Mouse (Mus musculus) lung, embryonic 16.5 days (tissue): ENCODE measurements around the gene Ulk4. TPM values are rescaled to one million over a fixed set of nuclear protein-coding genes. Genes with fewer than 3 reads are reported as not detected.
"Not testable (repeated sequence)": the region's sequence is repeated elsewhere in the genome, so short reads cannot be mapped to it uniquely, and the experiment has no call there.

Experiments used
- ATAC-seq: fragments of 200-750 bp; cut with Nextera tagmentation; 2 replicates; pipeline ENCODE4 v1.8.0; 2017; ENCODE audit warnings: low read depth, mild to moderate bottlenecking, moderate library complexity
- H3K27ac ChIP-seq: fragments of 300-500 bp; sonication (generic); 2 replicates; pipeline ENCODE4 v1.5.1; 2014; ENCODE audit warnings: mild to moderate bottlenecking, control low read depth, low read length
- H3K27me3 ChIP-seq: fragments of 300-500 bp; sonication (generic); 2 replicates; pipeline ENCODE4 v1.6.1; 2014; ENCODE audit warnings: low read depth, low read length, mixed read lengths; ENCODE audit not compliant: control insufficient read depth, insufficient read depth
- H3K36me3 ChIP-seq: fragments of 300-500 bp; sonication (generic); 2 replicates; pipeline ENCODE4 v1.6.1; 2014; ENCODE audit warnings: low read length; ENCODE audit not compliant: control insufficient read depth, insufficient read depth
- H3K4me1 ChIP-seq: fragments of 300-500 bp; sonication (generic); replicated peaks from 2 replicates; pipeline ENCODE4 v1.6.1; 2014; ENCODE audit warnings: low read length, mixed read lengths; ENCODE audit not compliant: control insufficient read depth, insufficient read depth
- H3K4me2 ChIP-seq: fragments of 300-500 bp; sonication (generic); 2 replicates; pipeline ENCODE4 v1.6.1; 2014; ENCODE audit warnings: low read depth, low read length, control low read depth
- H3K4me3 ChIP-seq: fragments of 300-500 bp; sonication (generic); 2 replicates; pipeline ENCODE4 v1.5.1; 2014; ENCODE audit warnings: mild to moderate bottlenecking, low read length, control low read depth
- H3K9ac ChIP-seq: fragments of 300-500 bp; sonication (generic); 2 replicates; pipeline ENCODE4 v1.6.1; 2014; ENCODE audit warnings: low read length, control low read depth
- H3K9me3 ChIP-seq: fragments of 300-500 bp; sonication (generic); 2 replicates; pipeline ENCODE4 v1.6.1; 2016; ENCODE audit warnings: low read length; ENCODE audit not compliant: control insufficient read depth
- WGBS: fragments of 180-500 bp; shearing (Covaris S2); extraction: QIAGEN DNeasy Blood & Tissue Kit; methylation state at CpG from one replicate; pipeline ENCODE4 v1.1.7; 2014; 5-methylcytosine and 5-hydroxymethylcytosine counted together
- polyA plus RNA-seq: library from polyadenylated mRNA; unstranded; fragments of >200 nt; fragmentation: Nextera tagmentation; extraction: Ambion mirVana; gene quantifications from 2 replicates; pipeline ENCODE4 v1.2.1, GENCODE M21; 2015

Ulk4 gene
- polyA plus RNA-seq, 1 experiment from 2014 or later: 155 TPM

- Histone ChIP-seq H3K4me2 (no peak overlapping the region), H3K4me1 (no peaks in the 10 kb centered on the region), H3K9ac (no peak overlapping the region), H3K9me3 (no peaks in the 10 kb centered on the region), H3K4me3 (no peak overlapping the region), H3K27me3 (no peaks in the 10 kb centered on the region), H3K36me3 (no peaks in the 10 kb centered on the region), H3K27ac (no peak overlapping the region)
- WGBS: 57% methylated on average over 12 of the region's 12 CpGs
- ATAC-seq: peak; percentile 54; the same call in 1 of the 2 replicates
Observed at GRCm38 (mm10) chr9:121247956-121248775, 28.8 kb downstream of the Ulk4 start.

DNA sequence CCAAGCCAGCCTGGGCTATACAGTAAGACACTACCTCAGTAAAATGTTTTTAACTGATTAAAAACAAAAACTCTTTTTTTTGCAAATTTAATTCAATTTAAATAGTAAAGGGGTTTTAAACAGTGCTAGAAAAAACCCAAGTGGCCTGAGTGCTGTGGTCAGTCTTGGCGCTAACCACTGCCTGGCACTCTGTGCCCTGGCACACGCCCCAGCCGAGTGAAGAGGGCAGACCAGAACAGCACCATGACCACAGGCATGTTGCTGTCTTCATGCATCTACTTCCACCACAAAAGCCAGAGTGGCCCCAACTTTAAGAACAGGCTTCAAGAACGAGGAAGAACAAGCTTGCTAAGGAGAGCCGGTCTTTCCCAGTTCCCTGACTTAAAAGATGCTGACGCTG is 29.9 kb downstream of the Ulk4 start:
- Histone ChIP-seq H3K27me3 (no peaks in the 10 kb centered on the region), H3K27ac (no peak overlapping the region), H3K36me3 (no peaks in the 10 kb centered on the region), H3K4me2 (no peak overlapping the region), H3K9ac (no peak overlapping the region), H3K4me1 (no peaks in the 10 kb centered on the region), H3K4me3 (no peak overlapping the region), H3K9me3 (no peaks in the 10 kb centered on the region)
- ATAC-seq: no peak
- 78% methylated on average over 6 of the region's 6 CpGs for WGBS

DNA sequence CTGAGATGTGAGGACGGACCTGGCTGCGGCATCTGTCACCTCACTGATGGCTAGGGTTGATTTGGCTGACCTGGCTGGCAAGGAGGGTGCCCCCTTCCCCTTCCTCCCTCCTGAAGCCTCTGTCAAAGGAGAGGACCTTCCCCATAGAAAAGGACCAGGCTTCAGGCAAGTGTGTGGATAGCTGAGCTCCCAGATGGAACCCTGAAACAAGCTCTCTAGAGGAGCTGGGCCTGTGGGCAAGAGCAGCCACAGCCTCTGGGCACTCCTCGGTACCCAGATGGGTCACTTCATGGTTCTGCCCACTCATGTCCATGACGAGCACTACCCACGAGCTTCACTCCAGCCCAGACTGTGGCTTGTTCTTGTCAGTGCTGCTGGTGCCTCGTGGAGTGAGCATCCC is 34.7 kb downstream of the Ulk4 start:
- no peak overlapping the region for H3K4me2 ChIP-seq
- no peak overlapping the region for H3K27ac ChIP-seq
- no peaks in the 10 kb centered on the region for H3K27me3 ChIP-seq
- no peak overlapping the region for H3K4me3 ChIP-seq
- H3K9ac ChIP-seq: no peak overlapping the region
- no peaks in the 10 kb centered on the region for H3K9me3 ChIP-seq
- WGBS: 85% methylated on average over 6 of the region's 6 CpGs
- ATAC-seq: no peak
- H3K36me3 ChIP-seq: no peaks in the 10 kb centered on the region
- no peaks in the 10 kb centered on the region for H3K4me1 ChIP-seq

- WGBS: 21% methylated on average over 5 of the region's 5 CpGs
- no peak overlapping the region for H3K9ac ChIP-seq
- H3K9me3 ChIP-seq: no peaks in the 10 kb centered on the region
- no peaks in the 10 kb centered on the region for H3K27me3 ChIP-seq
- H3K36me3 ChIP-seq: no peaks in the 10 kb centered on the region
- no peak overlapping the region for H3K4me3 ChIP-seq
- no peak overlapping the region for H3K27ac ChIP-seq
- peak; percentile 17; the same call in 1 of the 2 replicates for ATAC-seq
- no peaks in the 10 kb centered on the region for H3K4me1 ChIP-seq
- no peak overlapping the region for H3K4me2 ChIP-seq
Observed at GRCm38 (mm10) chr9:121241806-121242205, 35.2 kb downstream of the Ulk4 start.

GRCm38 (mm10) chr9:121241366-121241765 is 35.6 kb downstream of the Ulk4 start:
- Histone ChIP-seq H3K4me1 (no peaks in the 10 kb centered on the region), H3K36me3 (no peaks in the 10 kb centered on the region), H3K9ac (no peak overlapping the region), H3K27me3 (no peaks in the 10 kb centered on the region), H3K4me2 (no peak overlapping the region), H3K27ac (no peak overlapping the region), H3K9me3 (no peaks in the 10 kb centered on the region), H3K4me3 (no peak overlapping the region)
- ATAC-seq: no peak
- WGBS: 74% methylated on average over 8 of the region's 8 CpGs

DNA sequence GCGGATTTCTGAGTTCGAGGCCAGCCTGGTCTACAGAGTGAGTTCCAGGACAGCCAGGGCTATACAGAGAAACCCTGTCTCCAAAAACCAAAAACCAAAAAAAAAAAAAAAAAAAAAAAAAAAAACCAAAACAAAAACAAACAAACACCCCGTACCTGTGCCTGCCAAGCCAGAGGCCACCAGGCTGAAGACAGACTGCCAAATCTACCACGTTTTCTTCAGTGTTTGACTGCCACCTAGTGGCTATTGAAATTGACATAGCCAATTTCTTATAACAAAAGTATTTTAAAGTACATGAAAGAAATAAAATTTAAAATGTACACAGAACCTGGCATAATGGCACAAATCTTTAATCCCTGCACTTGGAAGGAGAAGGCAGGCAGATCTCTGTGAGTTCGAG is 36.8 kb downstream of the Ulk4 start:
- H3K4me3 ChIP-seq, H3K9ac ChIP-seq, H3K9me3 ChIP-seq, H3K4me2 ChIP-seq, H3K36me3 ChIP-seq, H3K27ac ChIP-seq, H3K27me3 ChIP-seq, ATAC-seq, H3K4me1 ChIP-seq: not testable (repeated sequence)
- 29% methylated on average over 4 of the region's 5 CpGs for WGBS

GRCm38 (mm10) chr9:121239571-121239970 is 37.4 kb downstream of the Ulk4 start:
- H3K9ac ChIP-seq: no peak overlapping the region
- no peak for ATAC-seq
- no peaks in the 10 kb centered on the region for H3K27me3 ChIP-seq
- H3K9me3 ChIP-seq: no peaks in the 10 kb centered on the region
- H3K4me3 ChIP-seq: no peak overlapping the region
- H3K4me2 ChIP-seq: no peak overlapping the region
- no peak overlapping the region for H3K27ac ChIP-seq
- no peaks in the 10 kb centered on the region for H3K4me1 ChIP-seq
- no peaks in the 10 kb centered on the region for H3K36me3 ChIP-seq
- 76% methylated on average over 6 of the region's 6 CpGs for WGBS

DNA sequence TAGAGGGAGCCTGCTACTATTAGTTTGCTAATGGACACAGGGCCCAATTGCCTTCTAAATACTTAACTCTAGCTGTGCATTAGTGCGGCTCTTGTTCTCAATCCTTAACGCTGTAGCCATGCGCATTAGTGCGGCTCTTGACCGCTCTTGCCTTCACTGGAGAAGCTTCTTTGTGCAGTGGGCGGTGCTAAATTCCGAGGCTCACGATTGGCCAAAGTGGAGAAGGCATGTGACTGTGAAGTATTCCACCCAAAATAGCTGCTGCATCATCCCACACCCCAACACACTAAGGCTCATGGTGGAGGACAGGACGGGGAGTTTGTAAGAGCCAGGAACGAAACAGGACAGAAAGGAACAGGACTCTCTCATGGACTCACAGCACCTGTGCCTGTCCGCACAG is 58.4 kb downstream of the Ulk4 start:
- no peaks in the 10 kb centered on the region for H3K4me1 ChIP-seq
- no peaks in the 10 kb centered on the region for H3K27me3 ChIP-seq
- H3K9ac ChIP-seq: no peak overlapping the region
- no peaks in the 10 kb centered on the region for H3K9me3 ChIP-seq
- ATAC-seq: no peak
- H3K36me3 ChIP-seq: no peaks in the 10 kb centered on the region
- H3K4me2 ChIP-seq: no peak overlapping the region
- H3K27ac ChIP-seq: no peak overlapping the region
- 78% methylated on average over 11 of the region's 11 CpGs for WGBS
- H3K4me3 ChIP-seq: no peak overlapping the region

DNA sequence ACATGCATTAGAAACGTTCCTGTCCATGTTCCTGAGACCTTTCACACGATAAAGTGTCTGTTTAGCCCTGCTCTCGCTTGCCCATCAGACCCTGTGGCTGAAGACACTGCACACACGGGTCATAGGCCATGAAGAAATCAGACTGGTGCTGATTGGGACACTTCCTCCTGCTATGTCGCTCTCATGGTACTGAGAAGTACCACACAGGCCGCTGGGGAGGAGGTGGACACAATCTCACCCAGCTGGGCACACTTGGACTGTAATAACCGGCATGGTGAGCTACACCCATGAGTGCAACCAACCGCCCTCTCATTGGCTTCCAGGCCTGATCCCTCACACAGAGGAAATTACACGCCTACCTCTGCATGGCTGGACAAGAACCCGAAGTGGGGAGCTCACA is 58.8 kb downstream of the Ulk4 start:
- no peak overlapping the region for H3K4me3 ChIP-seq
- no peak for ATAC-seq
- no peaks in the 10 kb centered on the region for H3K4me1 ChIP-seq
- WGBS: 80% methylated on average over 10 of the region's 10 CpGs
- H3K36me3 ChIP-seq: no peaks in the 10 kb centered on the region
- H3K27ac ChIP-seq: no peak overlapping the region
- no peak overlapping the region for H3K9ac ChIP-seq
- no peaks in the 10 kb centered on the region for H3K9me3 ChIP-seq
- H3K4me2 ChIP-seq: no peak overlapping the region
- H3K27me3 ChIP-seq: no peaks in the 10 kb centered on the region
